Mouse (Mus musculus) liver, embryonic 14.5 days (tissue): Measurements from ENCODE around the gene Nkx2-5.

Experiments
- CTCF ChIP-seq: IDR thresholded peaks from 2 replicates; pipeline ENCODE4 v1.5.1; 2016; ENCODE audit warnings: antibody characterized with exemption, low read depth, control low read depth
- EP300 ChIP-seq: IDR thresholded peaks from 2 replicates; pipeline ENCODE4 v1.6.1; 2016; ENCODE audit warnings: antibody characterized with exemption, low read depth

GRCm38 (mm10) chr17:26868756-26869155 is 23.9 kb upstream of the Nkx2-5 start:
- TF ChIP-seq CTCF (no peak), EP300 (no peak)
